In the genomic region with DNA sequence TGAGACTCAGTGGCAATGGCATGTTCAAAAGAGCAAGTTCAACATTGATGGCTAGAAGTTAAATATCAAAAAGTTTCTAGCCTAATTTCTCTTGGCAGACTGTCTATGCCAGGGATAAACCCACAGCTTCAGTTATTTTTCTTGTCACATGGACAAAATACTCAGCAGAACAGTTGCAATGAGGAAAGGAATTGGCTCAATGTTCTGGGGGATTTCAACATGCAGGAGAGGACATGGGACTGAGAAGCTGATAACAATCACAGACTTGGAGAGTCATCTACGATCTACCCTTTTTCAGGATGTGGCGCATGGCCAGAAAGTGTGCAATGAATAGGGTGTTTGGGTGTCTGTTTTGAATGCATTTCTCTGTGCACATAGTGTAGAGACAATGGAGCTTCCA, we compare ENCODE assay signal across 20 mouse cellular contexts.
"Had no signal": no experiment of that assay in that cellular context is flagged by ENCODE, and none has a peak within 500 bp of the region (broad histone marks: within the 10 kb centered on the region; RNA-seq: fewer than 3 reads in every experiment).

No protein-coding gene starts in this region.

- H3K27ac ChIP-seq: kidney, embryonic 15.5 days; left cerebral cortex, adult 2 months; liver, embryonic 14.5 days; midbrain, embryonic 12.5 days; neural tube, embryonic 13.5 days; stomach, embryonic 15.5 days had no signal

- H3K4me3 ChIP-seq: kidney, embryonic 15.5 days; left cerebral cortex, adult 2 months; midbrain, embryonic 12.5 days; myocyte; neural tube, embryonic 13.5 days; stomach, embryonic 15.5 days had no signal

- H3K9me3 ChIP-seq: kidney, embryonic 15.5 days; midbrain, embryonic 12.5 days; neural tube, embryonic 13.5 days; stomach, embryonic 15.5 days had no signal

- H3K9ac ChIP-seq: kidney, embryonic 15.5 days; liver, embryonic 14.5 days; midbrain, embryonic 12.5 days; neural tube, embryonic 13.5 days; stomach, embryonic 15.5 days had no signal

- H3K36me3 ChIP-seq: kidney, embryonic 15.5 days; midbrain, embryonic 12.5 days; neural tube, embryonic 13.5 days; stomach, embryonic 15.5 days had no signal

- ATAC-seq: midbrain, embryonic 16.5 days had no signal

- H3K4me2 ChIP-seq: kidney, embryonic 15.5 days; liver, embryonic 11.5 days; midbrain, embryonic 12.5 days; neural tube, embryonic 13.5 days; stomach, embryonic 15.5 days had no signal

- H3K4me1 ChIP-seq: kidney, embryonic 15.5 days; stomach, embryonic 15.5 days had no signal

- DNase-seq: kidney, adult 11 months; kidney, adult 8-10 months; kidney, postnatal 10 days; kidney, postnatal 36 days; layer of hippocampus, postnatal 36 days; lung, adult 18-20 months; lung, postnatal 10 days; lung, postnatal 36 days; right cerebral cortex, postnatal 25 days; spleen, adult 18-20 months; thymus, postnatal 25 days had no signal

- H3K27me3 ChIP-seq: kidney, embryonic 15.5 days; midbrain, embryonic 12.5 days; neural tube, embryonic 13.5 days; stomach, embryonic 15.5 days had no signal
